Mouse (Mus musculus) MEL (cell line): ENCODE results near the gene Ptgdr2. TPM values are rescaled to one million over a fixed set of nuclear protein-coding genes. Genes with fewer than 3 reads are reported as not detected.

Source experiments
- DNase-seq: peaks from one replicate; pipeline ENCODE4 v3.0.0; 2011; ENCODE audit warnings: low read depth, low spot score
- H3K27ac ChIP-seq: 2 replicates; pipeline ENCODE4 v1.5.1; 2012; ENCODE audit warnings: low read depth, mild to moderate bottlenecking, control low read depth, low read length, moderate library complexity; ENCODE audit not compliant: control insufficient read depth
- H3K27me3 ChIP-seq, 2 experiments: fragments of 150-350 bp in 1 of 2; sonication (generic) in 1 of 2; 2 replicates each; pipeline ENCODE4 v1.6.1; 2012; ENCODE audit warnings: low read length in 2 of 2, mild to moderate bottlenecking in 2 of 2, improper control_type of control experiment in 1 of 2, moderate library complexity in 1 of 2; ENCODE audit not compliant: insufficient read depth in 2 of 2, control insufficient read depth in 1 of 2
- H3K36me3 ChIP-seq, 2 experiments: 2 replicates each; pipeline ENCODE4 v1.6.1; 2012 to 2014; ENCODE audit warnings: low read length in 2 of 2, improper control_type of control experiment in 1 of 2, inconsistent platforms in 1 of 2, mild to moderate bottlenecking in 1 of 2; ENCODE audit not compliant: insufficient read depth in 2 of 2, control insufficient read depth in 1 of 2
- H3K4me1 ChIP-seq, 2 experiments: fragments of 150-350 bp in 1 of 2; sonication (generic) in 1 of 2; 2 replicates each; pipeline ENCODE4 v1.6.1; 2012; ENCODE audit warnings: low read length in 2 of 2, improper control_type of control experiment in 1 of 2, mild to moderate bottlenecking in 1 of 2; ENCODE audit not compliant: insufficient read depth in 2 of 2, control insufficient read depth in 1 of 2
- H3K4me3 ChIP-seq, 2 experiments: fragments of 150-350 bp in 1 of 2; sonication (generic) in 1 of 2; 2 replicates each; pipeline ENCODE4 v1.5.1; 2012; ENCODE audit warnings: low read depth in 2 of 2, low read length in 2 of 2, mild to moderate bottlenecking in 2 of 2, moderate library complexity in 2 of 2, control low read depth in 1 of 2, improper control_type of control experiment in 1 of 2; ENCODE audit not compliant: control insufficient read depth in 1 of 2, insufficient read depth in 1 of 2
- H3K79me2 ChIP-seq: 2 replicates; pipeline ENCODE4 v1.6.1; 2012; ENCODE audit warnings: mild to moderate bottlenecking, low read length, moderate library complexity; ENCODE audit not compliant: control insufficient read depth, poor library complexity, insufficient read depth
- H3K9ac ChIP-seq: 2 replicates; pipeline ENCODE4 v1.6.1; 2012; ENCODE audit warnings: low read depth, mild to moderate bottlenecking, control low read depth, low read length, moderate library complexity; ENCODE audit not compliant: control insufficient read depth, poor library complexity, severe bottlenecking
- H3K9me3 ChIP-seq: fragments of 150-350 bp; sonication (generic); replicated peaks from 2 replicates; pipeline ENCODE4 v1.6.1; 2012; ENCODE audit warnings: mild to moderate bottlenecking, low read length, improper control_type of control experiment, moderate library complexity; ENCODE audit not compliant: insufficient read depth
- BHLHE40 ChIP-seq: IDR thresholded peaks from 2 replicates; pipeline ENCODE4 v1.6.1; 2012; ENCODE audit warnings: low read depth, mild to moderate bottlenecking, inconsistent platforms, low read length, improper control_type of control experiment, borderline replicate concordance
- CTCF ChIP-seq, 3 experiments: IDR thresholded peaks in 2 of 3; conservative IDR thresholded peaks in 1 of 3; 2 replicates each; pipeline ENCODE4 v1.5.1; 2011 to 2012; ENCODE audit warnings: low read length in 3 of 3, low read depth in 2 of 3, mild to moderate bottlenecking in 2 of 3, improper control_type of control experiment in 1 of 3, inconsistent platforms in 1 of 3, mixed read lengths in 1 of 3, moderate library complexity in 1 of 3; ENCODE audit not compliant: control insufficient read depth in 1 of 3, insufficient read depth in 1 of 3, poor library complexity in 1 of 3, severe bottlenecking in 1 of 3
- E2F4 ChIP-seq: IDR thresholded peaks from 2 replicates; pipeline ENCODE4 v1.6.1; 2011; ENCODE audit warnings: low read depth, low read length, improper control_type of control experiment, borderline replicate concordance
- EP300 ChIP-seq, 2 experiments: IDR thresholded peaks; 2 replicates each; pipeline ENCODE4 v1.6.1; 2011; ENCODE audit warnings: improper control_type of control experiment in 2 of 2, low read length in 2 of 2, low read depth in 1 of 2, mild to moderate bottlenecking in 1 of 2
- ETS1 ChIP-seq: IDR thresholded peaks from 2 replicates; pipeline ENCODE4 v1.6.1; 2012; ENCODE audit warnings: low read depth, mild to moderate bottlenecking, inconsistent platforms, low read length, improper control_type of control experiment, moderate library complexity
- GATA1 ChIP-seq: IDR thresholded peaks from 2 replicates; pipeline ENCODE4 v1.6.1; 2011; ENCODE audit warnings: low read depth, low read length, improper control_type of control experiment
- HCFC1 ChIP-seq: IDR thresholded peaks from 2 replicates; pipeline ENCODE4 v1.6.1; 2012; ENCODE audit warnings: low read depth, mild to moderate bottlenecking, inconsistent platforms, low read length, improper control_type of control experiment, moderate library complexity
- MAFK ChIP-seq: IDR thresholded peaks from 2 replicates; pipeline ENCODE4 v1.6.1; 2011; ENCODE audit warnings: low read depth, mild to moderate bottlenecking, low read length, improper control_type of control experiment, borderline replicate concordance
- MAX ChIP-seq: IDR thresholded peaks from 2 replicates; pipeline ENCODE4 v1.6.1; 2011; ENCODE audit warnings: low read length, improper control_type of control experiment
- MEF2A ChIP-seq: IDR thresholded peaks from 2 replicates; pipeline ENCODE4 v1.6.1; 2014; ENCODE audit warnings: low read depth, mild to moderate bottlenecking, inconsistent platforms, low read length, improper control_type of control experiment; ENCODE audit not compliant: poor library complexity, insufficient replicate concordance, severe bottlenecking; ENCODE audit errors: extremely low read depth
- MYC ChIP-seq: IDR thresholded peaks from 2 replicates; pipeline ENCODE4 v1.6.1; 2011; ENCODE audit warnings: low read depth, mild to moderate bottlenecking, low read length, improper control_type of control experiment, moderate library complexity
- POLR2A ChIP-seq, 2 experiments: IDR thresholded peaks; 2 replicates each; pipeline ENCODE4 v1.6.1; 2011 to 2012; ENCODE audit warnings: low read length in 2 of 2, mild to moderate bottlenecking in 2 of 2, control low read depth in 1 of 2, improper control_type of control experiment in 1 of 2, low read depth in 1 of 2, moderate library complexity in 1 of 2; ENCODE audit not compliant: control insufficient read depth in 1 of 2, insufficient read depth in 1 of 2, poor library complexity in 1 of 2
- POLR2AphosphoS5 ChIP-seq: IDR thresholded peaks from 2 replicates; pipeline ENCODE4 v1.6.1; 2012; ENCODE audit warnings: low read depth, borderline replicate concordance, mild to moderate bottlenecking, inconsistent platforms, low read length, moderate library complexity, mixed read lengths
- RAD21 ChIP-seq: IDR thresholded peaks from 2 replicates; pipeline ENCODE4 v1.6.1; 2011; ENCODE audit warnings: mild to moderate bottlenecking, low read depth, low read length, improper control_type of control experiment
- SIN3A ChIP-seq: IDR thresholded peaks from 2 replicates; pipeline ENCODE4 v1.6.1; 2012; ENCODE audit warnings: low read length, improper control_type of control experiment, inconsistent platforms
- TAL1 ChIP-seq: IDR thresholded peaks from 2 replicates; pipeline ENCODE4 v1.6.1; 2012; ENCODE audit warnings: mild to moderate bottlenecking, inconsistent platforms, low read length, moderate library complexity, mixed read lengths
- TBP ChIP-seq: IDR thresholded peaks from 2 replicates; pipeline ENCODE4 v1.8.0; 2011; ENCODE audit warnings: low read depth, low read length, improper control_type of control experiment
- TCF12 ChIP-seq: IDR thresholded peaks from 2 replicates; pipeline ENCODE4 v1.6.1; 2014; ENCODE audit warnings: low read depth, mild to moderate bottlenecking, inconsistent platforms, low read length, improper control_type of control experiment, moderate library complexity
- UBTF ChIP-seq: IDR thresholded peaks from 2 replicates; pipeline ENCODE4 v1.6.1; 2012; ENCODE audit warnings: low read depth, mild to moderate bottlenecking, inconsistent platforms, low read length, improper control_type of control experiment, moderate library complexity, borderline replicate concordance; ENCODE audit not compliant: insufficient read depth
- ZC3H11A ChIP-seq: IDR thresholded peaks from 2 replicates; pipeline ENCODE4 v1.6.1; 2012; ENCODE audit warnings: low read depth, mild to moderate bottlenecking, inconsistent platforms, low read length, improper control_type of control experiment
- ZMIZ1 ChIP-seq: IDR thresholded peaks from 2 replicates; pipeline ENCODE4 v1.6.1; 2012; ENCODE audit warnings: low read depth, mild to moderate bottlenecking, inconsistent platforms, low read length, improper control_type of control experiment, moderate library complexity
- ZNF384 ChIP-seq: IDR thresholded peaks from 2 replicates; pipeline ENCODE4 v1.6.1; 2012; ENCODE audit warnings: low read depth, mild to moderate bottlenecking, inconsistent platforms, low read length, improper control_type of control experiment
- polyA plus RNA-seq, 2 experiments: library from polyadenylated mRNA; stranded (reverse) in 1 of 2; unstranded in 1 of 2; fragments of >175 nt in 1 of 2; fragments of >200 nt in 1 of 2; gene quantifications; 2 replicates each; pipeline versions ENCODE4 v1.2.1 to v1.2.4; 2012; ENCODE audit warnings: low replicate concordance in 2 of 2, low read depth in 1 of 2; ENCODE audit not compliant: insufficient read length in 2 of 2, insufficient read depth in 1 of 2, missing spikeins in 1 of 2
- total RNA-seq: library from RNA; depleted of rRNA; stranded (reverse); fragments of 300-350 nt; gene quantifications from 2 replicates; pipeline ENCODE4 v1.2.3, GENCODE M21; 2012

The Ptgdr2 gene
- total and polyA plus RNA-seq, 3 experiments, result 0.31 to 0.46 TPM; not detected in 1

GRCm38 (mm10) chr19:10970457-10970856 lies 33.5 kb downstream of the Ptgdr2 start:
- peak; percentile 52; the same call in 1 of the 2 replicates for TF ChIP-seq HCFC1
- no peak for TF ChIP-seq MEF2A
- TF ChIP-seq EP300 (IDR thresholded peaks at IDR 0.05; ENCODE audit: low read depth in 1 of 2, low read length in 2 of 2), result peak; percentile 71 to 72
- TF ChIP-seq E2F4, result no peak
- TF ChIP-seq MAX, result peak; percentile 53; the same call in 1 of the 2 replicates
- no peak for TF ChIP-seq BHLHE40
- TF ChIP-seq ZMIZ1, result no peak
- TF ChIP-seq ETS1, result peak; percentile 72
- TF ChIP-seq MAFK, result no peak
- TF ChIP-seq MYC, result peak; percentile 46; the same call in 1 of the 2 replicates
- TF ChIP-seq GATA1, result peak; percentile 87
- TF ChIP-seq TBP, result no peak
- peak; percentile 61 for TF ChIP-seq SIN3A
- TF ChIP-seq TAL1, result no peak
- no peak for TF ChIP-seq RAD21
- TF ChIP-seq POLR2AphosphoS5, result no peak
- TF ChIP-seq POLR2A (IDR thresholded peaks at IDR 0.05; ENCODE audit: control insufficient read depth in 1 of 2, insufficient read depth in 1 of 2, low read depth in 1 of 2, low read length in 2 of 2, poor library complexity in 1 of 2), result no peak
- no peak for TF ChIP-seq CTCF (IDR thresholded peaks at IDR 0.05 in 2 of 3, conservative IDR thresholded peaks at IDR 0.05 in 1 of 3; ENCODE audit: control insufficient read depth in 1 of 3, insufficient read depth in 1 of 3, low read depth in 2 of 3, low read length in 3 of 3, poor library complexity in 1 of 3, severe bottlenecking in 1 of 3)
- no peak for TF ChIP-seq ZC3H11A
- TF ChIP-seq UBTF, result no peak
- TF ChIP-seq TCF12, result peak; percentile 63
- TF ChIP-seq ZNF384, result peak; percentile 84
- Histone ChIP-seq H3K9ac (no peak overlapping the region), H3K27me3 (peaks cover 0 to 4% of the 10 kb centered on the region in 2 experiments; a peak in 3 of 4 replicates), H3K36me3 (peaks cover 0 to 5% of the 10 kb centered on the region in 2 experiments; a peak in 2 of 4 replicates), H3K9me3 (no peaks in the 10 kb centered on the region), H3K4me3 (no peak overlapping the region), H3K27ac (peak overlapping the region; percentile 72), H3K4me1 (peaks cover 2 to 6% of the 10 kb centered on the region in 2 experiments; a peak in 3 of 4 replicates), H3K79me2 (no peaks in the 10 kb centered on the region)
- peak; percentile 81 for DNase-seq
